Mouse (Mus musculus) midbrain, embryonic 16.5 days (tissue): ENCODE data around the gene Asrgl1. TPM values are rescaled to one million over a fixed set of nuclear protein-coding genes. Genes with fewer than 3 reads are reported as not detected.
A peak's percentile ranks its signal among the peaks of the same experiment; 100 is the strongest.

ENCODE experiments used
- ATAC-seq: fragments of 200-750 bp; cut with Nextera tagmentation; 2 replicates; pipeline ENCODE4 v1.8.0; 2017; ENCODE audit warnings: moderate TSS enrichment
- H3K27ac ChIP-seq: fragments of 300-500 bp; sonication (generic); 2 replicates; pipeline ENCODE4 v1.5.1; 2014; ENCODE audit warnings: mild to moderate bottlenecking, low read length, mixed read lengths
- H3K27me3 ChIP-seq: fragments of 300-500 bp; sonication (generic); 2 replicates; pipeline ENCODE4 v1.6.1; 2014; ENCODE audit warnings: low read depth, low read length, mixed read lengths; ENCODE audit not compliant: control insufficient read depth, insufficient read depth
- H3K36me3 ChIP-seq: fragments of 300-500 bp; sonication (generic); 2 replicates; pipeline ENCODE4 v1.6.1; 2014; ENCODE audit warnings: mild to moderate bottlenecking, low read length, moderate library complexity, mixed read lengths; ENCODE audit not compliant: control insufficient read depth, insufficient read depth
- H3K4me1 ChIP-seq: fragments of 300-500 bp; sonication (generic); 2 replicates; pipeline ENCODE4 v1.6.1; 2014; ENCODE audit warnings: mild to moderate bottlenecking, low read length, mixed read lengths; ENCODE audit not compliant: control insufficient read depth, insufficient read depth
- H3K4me2 ChIP-seq: fragments of 300-500 bp; sonication (generic); 2 replicates; pipeline ENCODE4 v1.6.1; 2014; ENCODE audit warnings: mild to moderate bottlenecking, low read length, mixed read lengths
- H3K4me3 ChIP-seq: fragments of 300-500 bp; sonication (generic); 2 replicates; pipeline ENCODE4 v1.5.1; 2014; ENCODE audit warnings: low read depth, mild to moderate bottlenecking, low read length, moderate library complexity, mixed read lengths
- H3K9ac ChIP-seq: fragments of 300-500 bp; sonication (generic); 2 replicates; pipeline ENCODE4 v1.6.1; 2014; ENCODE audit warnings: low read depth, low read length, mixed read lengths
- H3K9me3 ChIP-seq: fragments of 300-500 bp; sonication (generic); replicated peaks from 2 replicates; pipeline ENCODE4 v1.6.1; 2014; ENCODE audit warnings: mild to moderate bottlenecking, low read length, mixed read lengths; ENCODE audit not compliant: control insufficient read depth, poor library complexity, severe bottlenecking
- WGBS: fragments of 180-500 bp; shearing (Covaris S2); extraction: QIAGEN DNeasy Blood & Tissue Kit; methylation state at CpG from one replicate; pipeline ENCODE4 v1.1.7; 2014; 5-methylcytosine and 5-hydroxymethylcytosine counted together
- polyA plus RNA-seq: library from polyadenylated mRNA; unstranded; fragments of >200 nt; fragmentation: Nextera tagmentation; extraction: Ambion mirVana; gene quantifications from 2 replicates; pipeline ENCODE4 v1.2.1, GENCODE M21; 2015

Gene Asrgl1
- polyA plus RNA-seq, 1 experiment from 2014 or later = 31.8 TPM

DNA sequence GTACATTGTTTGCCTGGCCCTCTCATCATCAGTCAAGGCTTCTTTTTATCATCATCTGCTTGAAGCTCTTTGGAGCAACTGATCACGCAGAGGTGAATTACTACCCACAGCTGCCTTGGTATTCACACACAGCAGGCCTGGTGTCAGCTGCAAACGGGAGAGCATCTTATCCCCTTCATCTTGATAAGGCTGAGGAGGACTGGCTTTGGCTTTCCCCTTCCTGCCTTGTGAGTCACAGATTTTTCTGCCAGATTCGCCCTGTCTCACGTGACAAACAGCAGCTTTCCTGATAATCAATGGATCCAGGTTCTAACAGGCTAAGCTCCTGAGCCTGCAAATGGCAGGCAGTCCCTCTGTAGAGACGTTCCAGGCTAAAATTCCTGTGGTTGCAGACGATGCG, 55.5 kb downstream of the Asrgl1 start:
- H3K9me3 ChIP-seq = no peaks in the 10 kb centered on the region
- H3K4me3 ChIP-seq = no peak overlapping the region
- H3K27ac ChIP-seq = no peak overlapping the region
- 47% methylated on average over 7 of the region's 7 CpGs for WGBS
- no peaks in the 10 kb centered on the region for H3K36me3 ChIP-seq
- H3K9ac ChIP-seq = no peak overlapping the region
- ATAC-seq = no peak
- H3K4me1 ChIP-seq = no peaks in the 10 kb centered on the region; the same call in 1 of the 2 replicates
- no peak overlapping the region for H3K4me2 ChIP-seq
- no peaks in the 10 kb centered on the region for H3K27me3 ChIP-seq

DNA sequence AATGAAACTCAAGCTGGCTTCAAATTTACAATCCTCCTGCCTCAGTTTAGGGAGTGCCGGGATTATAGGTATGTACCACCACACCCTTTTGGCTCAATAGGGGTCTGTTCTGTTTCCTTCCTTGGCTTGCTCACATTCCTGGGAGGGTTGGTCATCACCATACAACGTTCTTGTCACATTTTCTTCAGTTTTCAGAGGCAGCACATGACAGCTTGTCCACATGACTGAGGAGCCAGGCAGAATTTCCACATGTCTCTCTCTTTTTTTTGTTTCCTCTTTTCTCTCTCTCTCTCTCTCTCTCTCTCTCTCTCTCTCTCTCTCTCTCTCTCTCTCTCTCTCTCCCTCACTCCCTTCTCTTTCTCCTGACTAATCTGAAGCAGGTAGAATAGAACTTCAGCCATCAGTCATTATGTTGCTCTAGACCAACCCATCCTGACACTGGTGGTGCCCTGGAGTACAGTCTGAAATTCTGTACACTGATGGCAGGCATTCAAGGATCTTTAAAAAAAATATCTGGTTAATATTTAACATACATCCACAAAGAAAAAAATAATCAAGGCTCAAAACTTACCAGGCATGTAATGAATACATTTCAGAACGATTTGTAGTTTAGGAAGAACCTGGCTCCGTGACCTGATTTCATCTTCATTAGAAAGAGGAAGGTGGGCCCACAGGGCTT, 58.3 kb downstream of the Asrgl1 start:
- 85% methylated on average over 4 of the region's 4 CpGs for WGBS
- H3K4me2 ChIP-seq = no peak overlapping the region

DNA sequence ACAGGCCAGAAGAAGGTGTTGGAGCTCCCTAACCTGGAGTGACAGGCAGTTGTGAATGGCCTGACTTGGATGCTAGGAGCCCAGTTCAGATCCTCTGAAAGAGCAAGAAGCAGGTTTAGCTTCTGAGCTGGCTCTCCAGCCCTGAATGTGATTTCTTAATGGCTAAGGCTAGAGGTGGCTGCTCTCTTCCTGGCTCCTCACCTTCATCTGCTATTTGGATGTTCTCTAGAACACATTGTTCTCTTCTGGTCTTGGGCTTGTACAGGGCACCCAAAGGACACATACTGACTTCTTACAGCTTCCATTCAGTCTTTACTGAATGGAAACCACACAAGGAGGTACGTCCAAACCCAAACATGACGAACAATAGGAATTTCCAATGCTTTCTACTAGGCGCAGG, 59.4 kb downstream of the Asrgl1 start:
- Histone ChIP-seq H3K9me3 (no peaks in the 10 kb centered on the region), H3K4me1 (no peaks in the 10 kb centered on the region; the same call in 1 of the 2 replicates), H3K4me3 (no peak overlapping the region), H3K27ac (no peak overlapping the region), H3K27me3 (no peaks in the 10 kb centered on the region), H3K36me3 (no peaks in the 10 kb centered on the region), H3K9ac (no peak overlapping the region), H3K4me2 (no peak overlapping the region)
- WGBS = 86% methylated on average over 3 of the region's 3 CpGs
- ATAC-seq = no peak

More for the DNA sequence above, 58.3 kb downstream of the Asrgl1 start:
- Histone ChIP-seq H3K9me3 (no peaks in the 10 kb centered on the region), H3K9ac (no peak overlapping the region), H3K4me3 (no peak overlapping the region), H3K27me3 (no peaks in the 10 kb centered on the region), H3K27ac (no peak overlapping the region), H3K36me3 (no peaks in the 10 kb centered on the region), H3K4me1 (no peaks in the 10 kb centered on the region; the same call in 1 of the 2 replicates)
- no peak for ATAC-seq

DNA sequence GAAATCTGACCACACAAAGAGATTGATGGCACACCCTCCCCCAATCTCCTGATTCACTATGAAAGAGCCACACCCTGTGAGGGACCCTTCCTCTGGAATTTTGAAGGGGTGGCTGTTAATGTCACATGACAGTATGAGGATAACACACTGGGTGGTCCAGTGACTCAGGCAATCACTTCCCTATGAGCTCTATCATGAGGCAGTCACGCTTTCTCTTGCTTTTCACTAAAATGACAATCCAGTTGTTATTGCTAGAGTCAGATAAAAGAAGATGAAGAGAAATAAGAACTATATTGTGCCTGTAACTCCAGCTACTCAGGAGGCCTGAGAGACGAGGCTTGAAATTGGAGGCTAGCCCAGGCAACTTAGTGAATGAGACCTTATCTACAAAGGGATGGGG, 59.9 kb downstream of the Asrgl1 start:
- Histone ChIP-seq H3K27ac (no peak overlapping the region), H3K27me3 (no peaks in the 10 kb centered on the region), H3K4me2 (no peak overlapping the region), H3K9ac (no peak overlapping the region), H3K36me3 (no peaks in the 10 kb centered on the region), H3K4me1 (no peaks in the 10 kb centered on the region; the same call in 1 of the 2 replicates), H3K9me3 (no peaks in the 10 kb centered on the region), H3K4me3 (no peak overlapping the region)
- WGBS = 70% methylated on average over 2 of the region's 2 CpGs
- no peak for ATAC-seq

DNA sequence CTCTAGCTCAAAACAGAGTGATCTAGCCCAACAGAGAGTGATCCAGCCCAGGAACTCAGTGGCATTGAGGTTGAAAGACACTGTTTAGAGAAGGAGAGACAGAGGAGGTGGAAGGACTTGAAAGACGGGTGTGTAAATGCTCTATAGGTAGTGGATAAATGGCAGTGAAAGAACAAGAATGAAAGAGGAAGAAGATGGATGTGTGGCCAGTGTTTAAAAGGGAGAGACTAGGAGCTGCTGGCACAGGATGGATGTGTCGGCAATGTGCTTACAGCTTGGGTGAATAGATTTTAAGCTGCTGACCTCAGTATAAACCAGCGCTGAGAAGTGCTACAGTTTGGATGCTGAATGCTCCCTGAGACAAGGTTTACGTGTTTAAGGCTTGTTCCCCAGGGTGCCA, 61.0 kb downstream of the Asrgl1 start:
- no peak overlapping the region for H3K9ac ChIP-seq

DNA sequence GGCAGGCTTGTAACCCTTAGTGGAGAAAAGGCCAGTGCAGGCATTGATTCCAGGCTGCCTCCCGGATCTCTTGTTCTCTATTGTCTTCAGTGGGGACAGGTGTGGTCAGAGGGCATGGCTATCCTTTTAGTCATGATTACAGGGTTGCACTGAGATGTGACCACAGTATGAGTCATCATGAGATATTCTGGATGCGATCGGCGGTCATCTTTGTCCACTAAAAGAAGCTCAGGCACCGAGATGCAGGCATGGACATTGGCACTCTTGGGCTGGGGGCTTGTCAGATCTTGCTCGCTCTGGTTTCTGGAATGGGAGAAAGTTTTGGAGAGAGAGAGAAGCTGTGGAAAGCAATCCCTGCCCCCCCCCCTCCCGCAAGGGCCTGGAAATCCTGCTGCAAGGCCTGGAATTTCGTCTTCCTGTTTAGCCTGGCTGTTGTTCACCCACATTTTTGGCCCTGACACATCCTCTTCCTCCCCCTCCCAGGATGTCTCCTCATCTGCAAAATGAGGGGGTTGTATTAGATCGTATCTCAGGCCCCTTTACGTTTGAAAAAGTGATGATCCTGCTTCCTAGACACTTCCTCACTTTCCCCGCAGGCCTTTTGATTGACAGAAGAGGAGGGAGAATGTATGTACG, 61.5 kb downstream of the Asrgl1 start:
- H3K4me3 ChIP-seq = no peak overlapping the region
- 83% methylated on average over 12 of the region's 12 CpGs for WGBS
- ATAC-seq = no peak

More for the DNA sequence above, 61.0 kb downstream of the Asrgl1 start:
- no peak for ATAC-seq
- no peak overlapping the region for H3K27ac ChIP-seq
- no peak overlapping the region for H3K4me3 ChIP-seq
- no peaks in the 10 kb centered on the region for H3K9me3 ChIP-seq
- H3K36me3 ChIP-seq = no peaks in the 10 kb centered on the region
- H3K27me3 ChIP-seq = no peaks in the 10 kb centered on the region
- 76% methylated on average over 4 of the region's 4 CpGs for WGBS
- H3K4me1 ChIP-seq = peaks cover 3% of the 10 kb centered on the region; the same call in 1 of the 2 replicates
- H3K4me2 ChIP-seq = no peak overlapping the region

DNA sequence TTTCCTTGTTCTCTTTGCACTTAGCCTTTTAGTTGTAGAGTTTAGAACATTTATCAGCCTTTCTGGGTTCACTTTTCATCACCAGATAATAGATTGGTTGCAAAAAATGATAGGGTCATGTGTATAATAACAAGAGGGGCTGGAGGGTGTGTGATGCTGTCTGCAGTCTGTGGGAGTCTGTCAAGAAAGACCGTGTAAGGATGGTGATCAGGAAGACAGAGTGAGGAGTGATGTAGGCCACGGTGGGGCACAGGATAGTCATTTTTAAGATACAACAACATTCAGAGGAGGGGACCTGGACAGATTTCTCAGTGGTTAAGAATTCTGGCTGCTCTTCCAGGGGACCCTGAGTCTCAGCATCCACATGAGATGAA, 63.3 kb downstream of the Asrgl1 start:
- Histone ChIP-seq H3K27me3 (no peaks in the 10 kb centered on the region), H3K27ac (no peak overlapping the region)

More for the DNA sequence above, 61.5 kb downstream of the Asrgl1 start:
- Histone ChIP-seq H3K4me1 (peaks cover 3% of the 10 kb centered on the region; the same call in 1 of the 2 replicates), H3K9me3 (no peaks in the 10 kb centered on the region), H3K36me3 (no peaks in the 10 kb centered on the region), H3K9ac (no peak overlapping the region), H3K27ac (no peak overlapping the region), H3K27me3 (no peaks in the 10 kb centered on the region), H3K4me2 (no peak overlapping the region)

DNA sequence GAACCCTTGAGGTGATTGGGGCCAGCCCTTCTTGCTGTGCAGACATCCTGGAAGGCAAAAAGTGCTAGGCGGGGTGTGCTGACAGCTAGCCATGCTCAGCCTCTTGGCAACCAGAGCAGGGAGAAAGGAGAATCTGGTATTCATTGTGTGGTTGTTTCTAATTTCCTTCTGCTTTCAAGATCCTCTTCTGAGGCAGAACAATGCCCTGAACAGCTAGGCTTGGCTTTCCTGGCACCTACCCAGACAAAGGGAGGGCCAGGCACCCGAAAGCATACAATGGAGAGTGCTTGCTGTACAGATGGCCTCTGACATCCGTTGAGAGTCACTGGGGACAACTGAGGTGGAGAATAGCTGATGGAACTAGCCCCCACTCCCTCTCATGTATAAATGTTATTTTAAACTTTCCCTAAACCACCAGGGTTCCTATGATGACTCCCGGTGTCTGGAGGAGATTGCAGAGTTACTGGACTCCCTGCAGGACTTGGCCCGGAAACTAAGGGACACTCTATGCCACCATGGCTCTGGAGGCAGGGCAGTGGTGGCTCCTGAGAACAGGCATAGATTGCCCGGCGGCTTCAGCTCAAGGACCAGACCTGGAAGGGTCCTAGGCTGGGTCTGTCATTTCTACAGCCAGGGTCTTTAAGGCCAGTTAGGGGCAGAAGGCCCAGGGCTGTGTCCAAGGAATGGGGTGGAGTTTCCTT, 63.8 kb downstream of the Asrgl1 start:
- H3K4me1 ChIP-seq = peaks cover 4% of the 10 kb centered on the region
- 43% methylated on average over 7 of the region's 7 CpGs for WGBS
- no peaks in the 10 kb centered on the region for H3K9me3 ChIP-seq
- H3K27ac ChIP-seq = no peak overlapping the region
- H3K36me3 ChIP-seq = no peaks in the 10 kb centered on the region
- H3K9ac ChIP-seq = no peak overlapping the region
- peak; percentile 46; the same call in 1 of the 2 replicates for ATAC-seq
- no peaks in the 10 kb centered on the region for H3K27me3 ChIP-seq
- H3K4me3 ChIP-seq = no peak overlapping the region
- no peak overlapping the region for H3K4me2 ChIP-seq

More for the DNA sequence above, 63.3 kb downstream of the Asrgl1 start:
- Histone ChIP-seq H3K4me3 (no peak overlapping the region), H3K4me2 (no peak overlapping the region), H3K9ac (no peak overlapping the region), H3K4me1 (peaks cover 3% of the 10 kb centered on the region; the same call in 1 of the 2 replicates), H3K36me3 (no peaks in the 10 kb centered on the region), H3K9me3 (no peaks in the 10 kb centered on the region)
- 90% methylated on average over 2 of the region's 2 CpGs for WGBS
- ATAC-seq = no peak

DNA sequence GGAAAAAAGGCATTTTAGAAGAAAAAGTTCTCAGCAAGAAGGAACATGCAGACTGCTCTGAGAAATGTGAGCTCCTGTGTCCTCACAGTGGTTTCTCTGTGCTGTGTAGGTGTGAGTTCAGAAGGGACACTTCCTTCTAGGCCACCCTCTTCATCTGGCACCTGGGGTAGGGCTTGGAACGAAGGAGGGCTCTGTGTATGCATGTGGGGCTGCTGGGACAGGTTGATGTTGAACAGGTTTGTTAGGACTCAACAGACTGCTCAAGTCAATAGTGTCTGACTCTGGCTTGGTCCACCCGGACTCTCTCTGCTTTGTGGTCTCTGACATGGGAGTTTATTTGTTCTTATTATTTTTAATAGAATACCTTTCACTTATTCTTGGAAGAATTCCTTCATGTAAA, 65.1 kb downstream of the Asrgl1 start:
- no peak overlapping the region for H3K4me3 ChIP-seq
- H3K9me3 ChIP-seq = no peaks in the 10 kb centered on the region
- no peaks in the 10 kb centered on the region for H3K27me3 ChIP-seq
- no peak overlapping the region for H3K9ac ChIP-seq
- no peak overlapping the region for H3K27ac ChIP-seq
- H3K4me2 ChIP-seq = no peak overlapping the region
- 91% methylated on average over 2 of the region's 2 CpGs for WGBS
- ATAC-seq = no peak
- peaks cover 10% of the 10 kb centered on the region for H3K4me1 ChIP-seq
- H3K36me3 ChIP-seq = no peaks in the 10 kb centered on the region
